Mouse (Mus musculus) WW6 (cell line): Measurements from ENCODE around the gene Gm21190.
"Not testable (repeated sequence)": the region's sequence is repeated elsewhere in the genome, so short reads cannot be mapped to it uniquely, and the experiment has no call there.

Source experiments
- DNase-seq: peaks from one replicate; pipeline ENCODE4 v3.0.0-alpha.2; 2013; ENCODE audit warnings: low read depth, low spot score

Gm21190 gene

DNA sequence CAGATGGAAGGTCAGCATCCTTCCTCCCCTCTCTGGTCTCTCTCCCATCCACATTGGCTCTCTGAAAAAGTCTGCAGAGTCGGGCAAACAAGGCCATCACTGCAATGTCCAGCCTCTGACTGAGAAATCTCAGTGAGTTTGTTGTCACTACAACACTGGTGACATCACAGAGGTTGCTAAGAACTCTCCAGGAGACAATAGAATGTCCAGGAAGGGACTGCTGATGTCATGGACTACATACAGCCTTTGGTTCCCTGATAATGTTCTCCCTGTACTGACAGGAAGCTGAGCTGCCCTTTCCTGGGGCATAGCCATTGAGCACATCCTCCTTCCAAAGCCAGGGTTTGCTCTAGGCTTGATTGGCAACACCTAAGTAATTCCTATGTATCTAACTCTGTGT lies at the start of gene Gm21190:
TSS of gene Gm21190 (minus strand) at position 101 of the 400 bp plus-strand sequence.
- DNase-seq: not testable (repeated sequence)

DNA sequence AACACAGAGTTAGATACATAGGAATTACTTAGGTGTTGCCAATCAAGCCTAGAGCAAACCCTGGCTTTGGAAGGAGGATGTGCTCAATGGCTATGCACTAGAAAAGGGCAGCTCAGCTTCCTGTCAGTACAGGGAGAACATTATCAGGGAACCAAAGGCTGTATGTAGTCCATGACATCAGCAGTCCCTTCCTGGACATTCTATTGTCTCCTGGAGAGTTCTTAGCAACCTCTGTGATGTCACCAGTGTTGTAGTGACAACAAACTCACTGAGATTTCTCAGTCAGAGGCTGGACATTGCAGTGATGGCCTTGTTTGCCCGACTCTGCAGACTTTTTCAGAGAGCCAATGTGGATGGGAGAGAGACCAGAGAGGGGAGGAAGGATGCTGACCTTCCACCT lies 48.0 kb upstream of the Gm21190 start, which contains the start of gene Gm21083:
TSS of gene Gm21083 (plus strand) at position 301 of the 400 bp plus-strand sequence.
- not testable (repeated sequence) for DNase-seq

DNA sequence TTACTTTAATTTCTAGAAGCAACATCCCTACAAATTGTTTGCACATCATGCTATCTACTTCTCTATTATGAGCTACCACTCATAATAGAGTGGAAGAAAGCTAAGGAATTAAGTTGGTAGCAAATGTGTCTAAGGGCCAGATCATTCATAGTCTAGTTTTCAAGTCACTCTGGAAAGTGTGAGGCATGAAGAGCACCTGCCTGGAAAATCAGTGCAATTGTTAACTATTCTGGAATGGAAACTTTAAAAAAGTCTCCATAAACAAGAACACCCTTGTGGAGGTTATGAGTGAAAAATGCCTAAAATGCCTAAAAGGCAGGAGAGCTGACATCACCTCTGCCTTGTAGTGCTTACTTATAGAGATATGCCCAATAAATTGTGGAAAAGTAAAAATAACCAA lies 44.7 kb upstream of the Gm21190 start:
- not testable (repeated sequence) for DNase-seq

DNA sequence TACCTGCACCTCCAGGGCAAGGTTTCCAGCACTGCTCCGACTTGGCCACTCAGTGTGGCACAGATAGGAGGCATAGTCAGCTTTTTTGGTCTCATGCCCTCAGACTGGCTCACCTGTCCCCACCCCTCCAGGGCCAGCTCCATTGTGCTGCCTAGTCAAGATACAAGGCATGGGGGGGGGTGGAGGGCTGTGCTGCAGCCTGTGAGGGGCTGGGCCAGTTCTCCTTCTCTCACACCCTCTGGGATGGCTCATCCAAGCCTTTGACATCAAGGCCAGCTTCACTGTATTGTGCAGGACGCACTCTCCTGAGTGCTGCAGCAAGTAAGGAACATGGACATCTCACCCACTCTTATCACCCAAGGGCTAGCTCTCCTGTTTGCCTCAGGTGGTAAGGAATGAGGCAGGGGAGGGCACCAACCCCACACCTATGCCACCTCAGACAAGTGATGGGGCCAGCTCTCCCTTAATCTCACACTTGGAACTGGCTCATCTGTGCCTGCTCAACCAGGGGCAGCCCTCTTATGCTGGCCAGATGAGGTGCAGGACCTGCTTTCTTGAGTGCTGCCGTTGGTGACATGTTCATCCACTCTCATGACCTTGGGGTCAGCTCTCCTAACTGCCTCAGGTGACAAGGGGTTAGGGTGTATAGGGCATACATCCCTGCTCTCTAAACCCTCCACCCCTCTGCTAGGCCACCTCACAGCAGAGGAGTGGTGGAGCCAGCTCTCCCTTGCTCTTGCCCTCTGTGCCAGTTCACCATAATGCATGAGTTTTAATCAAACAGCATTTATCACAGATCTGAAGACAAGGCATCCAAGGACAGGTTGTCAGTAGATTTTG lies 32.6 kb upstream of the Gm21190 start:
- not testable (repeated sequence) for DNase-seq

DNA sequence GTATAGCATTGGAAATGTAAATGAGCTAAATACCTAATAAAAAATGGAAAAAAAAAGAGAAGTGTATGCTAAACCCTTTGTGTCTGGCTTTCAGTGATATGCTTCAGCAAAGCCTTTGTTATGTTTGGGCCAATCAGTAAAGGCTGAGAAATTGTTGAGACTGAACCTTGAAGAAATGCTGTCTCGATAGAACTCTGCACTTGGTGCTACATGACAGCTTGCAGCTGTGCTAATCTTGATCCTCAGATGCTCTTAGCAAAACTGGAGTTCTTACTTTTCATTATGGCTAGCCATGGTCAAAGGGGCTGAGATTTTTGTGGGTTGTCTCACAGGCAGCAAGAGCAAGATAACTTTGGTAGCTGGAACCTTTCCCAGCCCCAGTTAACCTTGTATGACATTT lies 29.6 kb upstream of the Gm21190 start:
- DNase-seq: not testable (repeated sequence)

DNA sequence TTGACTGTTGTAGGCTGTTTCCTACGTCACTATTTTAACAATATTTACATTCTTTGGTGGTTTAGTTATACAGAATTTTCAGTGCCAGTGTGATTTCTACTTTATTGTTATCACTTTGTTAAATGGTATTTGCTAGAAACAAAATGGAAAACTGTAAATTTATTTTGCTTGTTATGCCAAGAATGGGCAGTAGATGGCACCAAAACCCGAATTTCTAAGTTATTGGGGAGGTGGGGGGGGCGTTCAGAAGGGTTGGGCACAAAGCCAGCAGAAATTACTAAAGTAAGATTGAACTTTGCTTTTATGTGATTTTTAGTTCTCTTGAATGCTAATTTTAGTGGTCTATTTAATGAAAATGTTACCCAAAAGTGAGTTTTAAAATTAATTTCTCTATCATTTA lies 20.6 kb upstream of the Gm21190 start:
- DNase-seq: not testable (repeated sequence)

DNA sequence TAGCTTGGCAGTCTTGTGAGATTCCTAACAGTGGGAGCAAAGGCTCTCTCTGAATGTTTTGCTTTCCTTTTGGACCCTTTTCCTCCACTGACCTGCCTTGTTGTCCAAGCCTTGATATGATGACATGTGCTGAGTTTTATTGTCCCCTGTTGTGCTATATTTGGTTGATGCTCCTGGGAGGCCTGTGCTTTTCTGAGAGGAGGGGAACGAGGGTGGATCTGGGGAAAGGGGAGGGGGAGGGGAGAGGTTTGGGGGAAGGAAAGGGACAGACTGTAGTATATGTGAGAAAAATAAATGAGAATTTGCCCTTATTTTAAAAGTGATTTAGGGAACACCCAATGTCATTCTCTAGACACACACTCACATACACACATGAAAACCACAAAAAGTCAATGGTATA lies 20.1 kb upstream of the Gm21190 start:
- not testable (repeated sequence) for DNase-seq

DNA sequence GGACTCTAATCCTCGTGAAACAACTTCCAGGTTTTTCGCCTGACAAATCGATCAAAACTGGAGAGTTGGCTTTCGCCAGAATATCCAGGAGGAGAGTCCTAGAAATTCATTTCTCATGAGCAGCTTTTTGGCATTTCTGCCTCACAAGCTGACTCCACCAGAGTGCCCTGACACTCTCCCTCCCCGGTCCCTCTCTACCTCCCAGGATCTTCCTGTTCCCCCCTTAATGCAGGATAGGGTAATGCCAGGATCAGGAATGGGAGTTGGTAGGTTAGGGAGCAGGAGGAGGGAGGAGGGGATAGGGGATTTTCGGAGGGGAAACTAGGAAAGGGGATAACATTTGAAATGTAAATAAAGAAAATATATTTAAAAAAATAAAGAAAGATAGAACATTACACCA lies 19.6 kb upstream of the Gm21190 start:
- not testable (repeated sequence) for DNase-seq

DNA sequence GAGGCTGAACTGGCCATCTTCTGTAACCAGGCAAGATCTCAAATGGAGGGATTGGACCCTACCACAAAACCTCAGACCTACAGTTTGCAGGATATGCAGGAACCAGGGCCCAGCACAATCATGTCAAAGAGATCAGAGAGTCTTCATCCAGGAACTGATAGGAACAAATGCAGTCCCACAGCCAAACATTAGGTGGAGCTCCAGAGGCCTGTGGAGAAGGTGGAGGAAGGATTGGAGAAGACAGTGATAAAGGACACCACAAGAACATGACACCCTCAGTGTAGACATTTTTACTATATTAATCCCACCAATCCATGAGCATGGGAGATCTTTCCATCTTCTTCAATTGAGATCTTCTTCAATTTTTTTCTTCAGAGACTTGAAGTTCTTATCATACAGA lies 6.6 kb downstream of the Gm21190 start:
- DNase-seq: not testable (repeated sequence)

DNA sequence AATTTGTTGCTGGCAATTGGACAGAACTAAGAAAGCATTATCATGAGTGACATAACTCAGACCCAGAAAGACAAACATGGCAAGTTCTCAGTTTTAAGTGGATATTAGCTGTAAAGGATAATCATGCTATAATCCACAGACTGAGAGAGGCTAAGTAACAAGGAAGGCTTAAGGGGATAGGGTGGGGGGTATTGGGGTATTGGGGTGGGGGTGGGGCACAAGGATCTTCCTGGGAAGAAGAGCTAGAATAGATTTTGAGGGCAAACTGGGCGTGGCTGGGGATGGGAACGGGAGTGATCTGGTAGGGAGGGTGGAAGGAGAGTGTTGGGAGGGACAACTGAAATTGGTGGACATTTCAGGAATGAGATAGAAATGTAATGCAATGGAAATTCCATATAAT lies 7.0 kb downstream of the Gm21190 start:
- not testable (repeated sequence) for DNase-seq

DNA sequence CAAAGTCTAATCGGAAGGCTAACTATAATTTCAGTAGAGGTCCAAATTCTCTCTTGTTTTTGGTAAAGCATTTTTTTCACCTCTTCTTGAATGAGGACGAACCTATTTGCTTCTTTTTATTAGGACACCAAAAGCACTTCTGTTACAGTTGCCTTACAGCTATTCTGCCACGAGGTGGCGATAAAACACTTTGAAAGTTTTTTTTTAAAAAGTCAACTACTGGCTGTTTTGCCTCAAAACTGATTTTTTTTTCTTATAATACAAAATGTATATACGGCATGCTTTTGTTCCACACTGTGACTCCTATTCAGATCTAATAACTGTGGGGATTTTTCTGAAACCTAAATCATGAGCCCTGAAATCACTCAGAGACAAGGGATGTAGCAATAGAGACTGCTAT lies 8.6 kb downstream of the Gm21190 start:
- DNase-seq: not testable (repeated sequence)

DNA sequence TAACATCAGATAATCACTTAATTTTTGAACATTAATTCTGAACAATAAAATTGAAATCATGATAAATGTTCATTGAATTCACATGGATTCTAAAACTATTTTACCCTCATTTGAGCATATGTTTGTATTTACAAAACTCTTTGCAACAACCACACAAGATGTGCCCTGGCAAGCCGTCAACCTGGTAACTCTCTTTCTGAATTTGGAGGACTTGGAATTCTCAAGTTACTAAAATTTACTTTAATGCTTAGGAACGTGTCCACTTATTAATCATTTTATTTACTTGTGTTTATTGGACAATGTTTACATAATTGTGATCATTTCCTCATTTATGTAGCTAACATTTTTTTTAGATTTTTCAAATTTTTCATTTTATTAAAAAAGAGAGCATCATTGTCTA lies 11.9 kb downstream of the Gm21190 start:
- not testable (repeated sequence) for DNase-seq

DNA sequence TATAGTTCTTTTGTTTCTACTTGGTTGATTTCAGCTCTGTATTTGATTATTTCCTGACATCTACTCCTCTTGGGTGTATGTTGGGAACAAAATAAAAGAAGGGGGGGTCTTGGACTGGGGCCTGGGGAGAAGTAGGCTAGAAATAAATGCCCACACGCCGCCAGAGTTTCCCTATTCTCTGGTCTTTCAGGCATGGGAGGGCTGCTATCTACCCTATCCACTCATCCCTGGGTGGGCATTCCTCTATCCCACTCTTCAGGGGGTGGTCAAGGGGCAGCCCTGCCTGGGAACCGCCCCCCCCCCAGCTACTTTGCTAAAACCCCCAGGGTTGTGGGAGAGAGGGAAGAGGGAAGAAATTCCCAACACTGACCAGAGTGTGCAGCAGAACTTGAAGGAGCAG lies 16.8 kb downstream of the Gm21190 start:
- not testable (repeated sequence) for DNase-seq

DNA sequence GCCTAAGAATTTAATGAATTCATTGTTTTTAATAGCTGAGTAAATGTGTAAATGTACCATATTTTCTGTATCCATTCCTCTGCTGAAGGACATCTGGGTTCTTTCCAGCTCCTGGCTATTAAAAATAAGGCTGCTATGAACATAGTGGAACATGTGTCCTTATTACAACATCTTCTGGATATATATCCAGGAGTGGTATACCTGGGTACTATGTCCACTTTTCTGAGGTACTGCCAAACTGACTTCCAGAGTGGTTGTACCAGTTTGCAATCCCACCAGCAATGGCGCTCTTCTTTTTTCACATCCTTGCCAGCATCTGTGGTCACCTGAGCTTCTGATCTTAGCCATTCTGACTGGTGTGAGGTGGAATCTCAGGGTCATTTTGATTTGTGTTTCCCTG lies 19.1 kb downstream of the Gm21190 start:
- DNase-seq: not testable (repeated sequence)

DNA sequence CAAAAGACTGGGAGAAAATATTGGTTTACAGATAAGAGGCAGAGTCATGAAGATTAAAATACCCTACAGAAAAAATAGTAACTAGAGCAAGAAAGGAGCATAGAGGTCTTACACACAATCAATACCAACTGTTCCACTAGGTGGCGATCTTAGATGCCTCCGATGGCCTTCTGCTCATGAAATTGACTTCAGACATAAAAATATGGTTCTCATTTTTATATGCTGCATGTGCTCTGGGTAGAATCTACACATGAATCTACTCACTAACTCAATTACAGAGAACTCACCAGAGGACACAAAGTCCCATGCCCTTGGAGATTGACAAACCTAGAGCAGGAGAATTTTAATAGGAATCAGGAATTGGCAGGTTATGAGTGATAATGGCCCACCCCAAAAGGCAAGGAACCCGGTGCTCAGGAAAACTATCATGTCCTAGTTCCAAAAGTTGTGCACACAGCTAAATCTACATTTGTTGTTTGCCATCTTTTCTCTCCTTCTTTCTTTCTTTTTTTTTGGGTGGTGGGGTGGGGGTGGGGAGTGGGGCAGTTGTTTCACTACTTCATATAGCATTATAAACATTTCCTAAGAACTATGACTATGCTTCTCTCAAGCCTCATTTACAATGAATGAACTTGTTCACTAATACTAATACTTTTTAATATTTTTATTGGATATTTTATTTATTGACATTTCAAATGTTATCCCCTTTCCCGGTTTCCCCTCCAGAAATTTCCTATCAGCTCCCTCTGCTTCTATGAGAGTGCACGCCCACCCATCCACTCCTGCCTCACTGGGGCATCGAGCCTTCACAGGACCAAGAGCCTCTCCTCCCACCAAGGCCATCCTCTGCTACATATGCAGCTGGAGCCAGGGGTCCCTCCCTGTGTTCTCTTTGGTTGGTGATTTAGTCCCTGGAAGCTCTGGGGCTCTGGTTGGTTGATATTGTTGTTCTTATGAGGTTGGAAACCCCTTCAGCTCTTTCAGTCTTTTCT lies 20.3 kb downstream of the Gm21190 start:
- not testable (repeated sequence) for DNase-seq

DNA sequence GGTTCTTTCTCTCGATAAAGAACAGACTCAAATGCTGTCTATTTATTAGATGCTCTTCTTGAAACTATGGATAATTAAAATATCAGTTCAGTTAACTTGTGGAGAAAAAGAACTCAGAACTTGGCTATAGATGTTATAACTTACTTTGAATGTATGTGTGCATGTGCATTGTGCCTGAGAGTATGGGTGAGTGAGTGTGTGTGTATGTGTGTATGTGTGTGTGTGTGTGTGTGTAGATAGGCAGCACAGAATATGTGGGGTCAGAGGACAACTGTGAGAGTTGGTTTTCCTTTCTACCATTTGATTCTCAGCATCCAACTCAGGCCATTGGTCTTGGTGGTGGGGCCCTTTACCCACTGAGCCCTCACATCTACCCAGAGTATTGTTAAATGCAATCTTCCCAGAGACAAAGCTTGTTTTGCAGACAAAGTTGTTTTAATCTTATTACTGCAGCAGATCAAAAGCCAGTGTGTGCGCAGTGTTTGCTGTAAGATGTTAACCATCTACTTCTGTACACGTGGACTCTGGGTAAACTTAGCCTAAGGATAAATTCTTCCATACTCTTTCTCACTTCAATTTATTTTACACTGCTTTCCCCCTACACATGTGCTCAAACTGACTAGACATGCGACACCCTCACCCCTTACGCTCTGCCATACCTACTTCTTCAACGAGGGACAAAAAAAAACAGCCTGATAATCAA lies 21.1 kb downstream of the Gm21190 start:
- DNase-seq: not testable (repeated sequence)

DNA sequence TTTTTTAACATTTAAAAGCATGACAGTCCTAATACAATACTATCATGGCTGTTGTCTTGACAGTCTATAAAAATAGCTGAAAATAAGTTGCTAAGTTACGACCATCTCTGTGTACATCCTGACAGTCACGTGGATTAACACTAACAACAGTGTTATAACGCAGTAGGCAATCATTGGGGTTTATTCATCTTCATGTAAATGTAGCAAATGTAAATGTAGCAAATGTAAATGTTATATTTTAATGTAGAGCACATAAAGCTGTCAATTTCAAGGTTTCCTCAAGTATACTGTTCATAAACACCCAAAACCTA lies 21.8 kb downstream of the Gm21190 start:
- no peak for DNase-seq

DNA sequence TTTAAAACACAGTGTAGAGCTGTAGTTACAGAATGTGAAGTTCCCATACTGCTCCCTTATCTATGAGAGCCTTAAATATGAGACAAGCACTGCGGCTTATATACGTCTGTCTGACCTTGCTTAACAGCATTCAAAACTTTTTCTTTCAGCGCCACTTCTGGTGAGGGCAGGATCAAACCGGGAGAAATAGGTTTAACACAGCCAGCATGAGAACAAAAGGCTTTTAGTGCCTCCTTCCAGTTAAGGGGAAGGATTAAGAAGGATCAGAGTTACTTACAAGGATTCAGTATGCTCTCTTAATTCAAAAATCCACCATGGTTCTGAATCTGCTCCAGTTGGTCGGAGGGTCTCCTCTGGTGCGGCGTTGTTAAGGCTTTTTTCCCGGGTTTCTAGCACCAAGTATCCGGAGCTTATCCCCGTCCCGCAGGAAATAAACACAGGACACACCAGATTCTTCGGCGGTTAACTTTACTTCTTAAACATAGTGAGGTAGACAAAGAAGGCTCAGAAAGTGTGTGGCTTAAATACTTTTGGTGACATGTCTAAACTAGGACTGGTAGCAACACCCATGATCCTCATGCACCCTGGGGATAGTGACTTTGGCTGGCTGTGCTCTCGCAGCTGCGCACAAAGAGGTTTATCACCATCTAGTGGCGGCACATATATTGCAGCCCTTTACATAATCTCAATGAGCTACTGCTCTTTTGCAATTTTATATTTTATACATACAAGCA lies 22.3 kb downstream of the Gm21190 start:
- no peak for DNase-seq

DNA sequence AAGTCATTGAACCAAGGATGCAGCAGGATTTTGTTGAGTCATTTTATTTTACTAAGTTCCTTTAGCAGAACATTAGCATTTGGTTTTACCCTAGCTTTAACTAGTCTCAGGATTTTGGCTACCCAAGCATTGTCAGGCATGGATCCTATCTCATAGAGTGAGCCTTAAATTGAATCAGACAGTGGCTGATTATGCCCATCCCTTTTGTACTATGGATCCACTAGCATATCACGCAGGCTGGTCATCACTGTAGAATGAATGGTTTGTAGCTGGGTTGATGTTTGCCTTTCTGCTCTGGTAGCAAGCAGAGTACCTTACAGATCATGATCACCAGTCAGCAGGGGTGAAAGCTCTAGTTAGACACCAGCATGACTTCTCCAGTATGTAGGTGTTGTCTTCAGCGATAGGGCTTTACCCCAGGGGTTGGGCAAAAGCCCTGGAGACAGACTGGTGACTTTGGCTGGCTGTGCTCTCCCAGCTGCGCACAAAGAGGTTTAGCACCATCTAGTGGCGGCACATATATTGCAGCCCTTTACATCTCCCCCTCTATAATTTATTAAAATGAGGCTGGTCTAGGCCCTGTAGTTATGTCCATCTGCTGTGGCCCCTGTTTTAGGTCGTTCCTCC lies 30.1 kb downstream of the Gm21190 start:
- not testable (repeated sequence) for DNase-seq

DNA sequence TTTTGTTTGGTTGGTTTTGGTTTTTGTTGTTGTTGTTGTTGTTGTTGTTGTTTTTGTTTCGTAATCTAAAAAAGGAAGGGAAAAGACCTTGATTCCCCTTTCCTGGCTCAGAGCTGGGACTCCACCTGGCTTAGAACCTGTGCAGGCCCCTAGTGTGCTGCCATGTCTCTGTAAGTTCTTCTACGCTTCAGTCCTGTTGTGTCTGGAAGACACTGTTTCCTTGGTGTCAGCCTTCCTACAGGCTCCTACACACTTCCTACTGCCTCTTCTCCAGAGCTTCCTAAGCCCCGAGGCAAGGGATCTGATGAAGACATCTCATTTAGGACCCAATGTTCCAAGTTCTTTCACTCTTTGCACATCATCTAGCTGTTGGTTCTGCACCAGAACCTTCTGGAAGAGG lies 30.7 kb downstream of the Gm21190 start:
- DNase-seq: not testable (repeated sequence)
